Mouse (Mus musculus) ES-Bruce4 (cell line): ENCODE results near the gene Cisd3.
A peak's percentile ranks its signal among the peaks of the same experiment; 100 is the strongest.

Experiments used
- CTCF ChIP-seq: IDR thresholded peaks from one replicate; pipeline ENCODE4 v1.8.1; 2011; ENCODE audit warnings: low read depth, low read length
- POLR2A ChIP-seq: IDR thresholded peaks from one replicate; pipeline ENCODE4 v1.8.1; 2011; ENCODE audit warnings: low read length; ENCODE audit not compliant: insufficient read depth

DNA sequence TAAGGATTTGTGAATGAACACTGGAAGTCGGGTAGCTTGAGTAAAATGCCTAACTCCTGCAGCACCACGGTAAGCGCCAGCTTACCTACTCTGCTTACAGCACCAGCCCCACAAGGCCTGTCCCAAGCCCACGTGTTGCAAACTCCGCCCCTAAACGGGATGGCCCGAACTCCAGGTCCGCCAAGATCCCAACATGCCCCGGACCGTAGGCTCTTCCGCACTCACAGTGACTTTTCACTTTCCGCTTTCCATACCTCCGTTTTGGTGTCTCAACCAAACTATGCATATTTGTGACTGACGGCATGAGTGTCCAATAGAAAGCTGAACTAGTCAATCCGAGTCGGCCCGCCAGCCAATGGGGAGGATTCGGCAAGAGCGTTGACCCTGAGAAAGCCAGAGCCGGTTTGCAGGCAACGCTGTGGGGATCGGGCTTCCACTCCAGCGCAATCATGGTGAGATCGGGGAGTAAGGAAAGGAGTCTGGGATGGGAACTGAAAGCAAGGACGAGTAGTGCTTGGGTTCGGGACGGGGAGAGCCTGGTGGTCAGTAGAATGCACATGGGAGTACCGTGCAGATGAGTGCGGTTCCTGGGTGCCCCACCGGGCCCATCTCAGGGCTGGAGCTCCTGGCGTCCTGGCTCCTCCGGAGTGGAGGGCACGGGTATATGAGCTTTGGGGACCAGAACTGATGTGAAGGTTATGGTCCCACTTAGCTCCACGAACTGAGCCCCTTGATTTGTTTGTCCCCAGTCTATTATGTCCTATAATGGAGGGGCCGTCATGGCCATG is 17.6 kb downstream of the Cisd3 start, which contains the start of gene Psmb3:
- no peak for TF ChIP-seq CTCF
- peak; percentile 84 for TF ChIP-seq POLR2A
